ENCODE assay signal across 8 mouse cellular contexts in the genomic region with DNA sequence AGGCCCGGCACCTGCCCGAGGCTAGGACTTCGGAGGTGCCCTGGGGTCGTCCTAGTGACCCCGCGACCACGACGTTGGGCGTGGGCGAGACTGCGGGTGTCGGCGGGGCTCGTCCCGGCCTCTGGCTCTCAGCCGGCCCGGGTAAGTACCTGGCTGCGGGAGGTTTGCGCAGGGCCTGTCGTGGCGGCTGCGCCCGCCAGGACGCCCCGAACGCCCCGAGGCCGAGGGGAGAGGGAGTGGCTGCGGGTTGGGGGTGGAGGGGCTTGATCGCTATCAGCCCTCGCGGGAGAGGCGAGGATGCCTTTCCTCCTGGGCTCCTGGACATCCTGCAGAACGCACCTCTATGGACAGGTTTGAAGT. TPM values are rescaled to one million over a fixed set of nuclear protein-coding genes. Genes with fewer than 3 reads are reported as not detected.
DNase-seq lines count a peak whose midpoint lies in the region; ATAC-seq and TF ChIP-seq lines count a peak whose summit lies in the region.

No protein-coding gene starts in this region.

- no peak for TF ChIP-seq EP300 in heart, adult 2 months (IDR thresholded peaks at IDR 0.05; ENCODE audit: insufficient read depth, low read depth, low read length)
- TF ChIP-seq EP300 in heart, postnatal 0 days (IDR thresholded peaks at IDR 0.05; ENCODE audit: low read depth), result no peak
- TF ChIP-seq EP300 in liver, embryonic 14.5 days (IDR thresholded peaks at IDR 0.05; ENCODE audit: low read depth), result no peak

- H3K4me2 ChIP-seq in heart, postnatal 0 days (ENCODE audit: low read depth, low read length), result peak overlapping the region; percentile 76
- peak overlapping the region; percentile 72 for H3K4me2 ChIP-seq in liver, embryonic 14.5 days (ENCODE audit: low read depth)
- peak overlapping the region; percentile 52 for H3K4me2 ChIP-seq in neural tube, embryonic 15.5 days

- H3K4me1 ChIP-seq in heart, adult 2 months (ENCODE audit: control insufficient read depth, insufficient read depth, low read length), result no peaks in the 10 kb centered on the region; the same call in 1 of the 2 replicates
- H3K4me1 ChIP-seq in bone marrow macrophage, adult 2 months (ENCODE audit: control insufficient read depth, insufficient read depth, low read length), result no peaks in the 10 kb centered on the region
- H3K4me1 ChIP-seq in heart, postnatal 0 days (ENCODE audit: control insufficient read depth, insufficient read depth), result no peaks in the 10 kb centered on the region
- peaks cover 11 to 15% of the 10 kb centered on the region in 2 experiments for H3K4me1 ChIP-seq in liver, embryonic 14.5 days (replicated peaks; ENCODE audit: control insufficient read depth in 2 of 2, insufficient read depth in 2 of 2, low read length in 1 of 2)
- peaks cover 12% of the 10 kb centered on the region; the same call in 1 of the 2 replicates for H3K4me1 ChIP-seq in neural tube, embryonic 15.5 days

- intact Hi-C loops in heart, adult 2 months (cut with DNase I), result no loop called here
- intact Hi-C loops in heart, postnatal 36 days (cut with DNase I), result loop anchor here (10.0 kb wide), 1 partner anchor 201 kb away; a partner anchor contains a TSS

- H3K27ac ChIP-seq in heart, adult 2 months, result peak overlapping the region; percentile 74
- no peak overlapping the region for H3K27ac ChIP-seq in bone marrow macrophage, adult 2 months (ENCODE audit: insufficient read depth, low read depth, low read length)
- H3K27ac ChIP-seq in heart, postnatal 0 days (ENCODE audit: low read depth), result peak overlapping the region; percentile 79
- H3K27ac ChIP-seq in liver, embryonic 14.5 days, result peak overlapping the region; percentile 70
- H3K27ac ChIP-seq in neural tube, embryonic 15.5 days (replicated peaks), result peak overlapping the region; percentile 79

- H3K4me3 ChIP-seq in heart, adult 2 months, result peak overlapping the region; percentile 77
- H3K4me3 ChIP-seq in bone marrow macrophage, adult 2 months (ENCODE audit: insufficient read depth, low read length), result peak overlapping the region; percentile 90
- H3K4me3 ChIP-seq in heart, postnatal 0 days (ENCODE audit: low read depth, low read length), result peak overlapping the region; percentile 86
- H3K4me3 ChIP-seq in liver, embryonic 14.5 days (ENCODE audit: insufficient read depth in 1 of 2, low read depth in 2 of 2, low read length in 2 of 2), result peak overlapping the region; percentile 73 to 82
- H3K4me3 ChIP-seq in neural tube, embryonic 15.5 days (replicated peaks), result peak overlapping the region; percentile 64

- no peak for DNase-seq in heart, adult 2 months
- no peak for DNase-seq in heart, postnatal 36 days
- DNase-seq in 416B (ENCODE audit: low read depth), result peak; percentile 17
- no peak for DNase-seq in heart, postnatal 0 days (ENCODE audit: low spot score)
- no peak for DNase-seq in liver, embryonic 14.5 days (ENCODE audit: low read depth in 3 of 3, low spot score in 3 of 3)
- DNase-seq in adrenal gland, adult 2 months, result no peak

- TF ChIP-seq POLR2A in heart, adult 2 months (IDR thresholded peaks at IDR 0.05; ENCODE audit: insufficient read depth, low read depth, low read length), result no peak
- TF ChIP-seq POLR2A in bone marrow macrophage, adult 2 months (IDR thresholded peaks at IDR 0.05; ENCODE audit: borderline replicate concordance, low read depth, low read length), result no peak

- 16% methylated on average over 31 of the region's 34 CpGs for WGBS in heart, adult 2 months
- 12% methylated on average over 8 of the region's 34 CpGs for WGBS in heart, postnatal 0 days
- 13% methylated on average over 33 of the region's 34 CpGs for WGBS in liver, embryonic 14.5 days (ENCODE audit: insufficient replicate concordance)
- 26% methylated on average over 29 of the region's 34 CpGs for WGBS in neural tube, embryonic 15.5 days

- H3K9me3 ChIP-seq in heart, postnatal 0 days (replicated peaks; ENCODE audit: control insufficient read depth, low read length), result no peaks in the 10 kb centered on the region
- no peaks in the 10 kb centered on the region for H3K9me3 ChIP-seq in liver, embryonic 14.5 days (ENCODE audit: control insufficient read depth, low read length)
- H3K9me3 ChIP-seq in neural tube, embryonic 15.5 days (replicated peaks), result no peaks in the 10 kb centered on the region

- TF ChIP-seq CTCF in heart, adult 2 months (IDR thresholded peaks at IDR 0.05), result no peak
- TF ChIP-seq CTCF in bone marrow macrophage, adult 2 months (IDR thresholded peaks at IDR 0.05; ENCODE audit: low read depth, low read length), result no peak
- no peak for TF ChIP-seq CTCF in heart, postnatal 0 days (IDR thresholded peaks at IDR 0.05; ENCODE audit: low read depth)
- TF ChIP-seq CTCF in liver, embryonic 14.5 days (IDR thresholded peaks at IDR 0.05; ENCODE audit: low read depth), result peak; percentile 17; the same call in 1 of the 2 replicates

- H3K79me2 ChIP-seq in heart, adult 2 months (replicated peaks; ENCODE audit: control insufficient read depth, insufficient read depth, low read length), result no peaks in the 10 kb centered on the region

- H3K36me3 ChIP-seq in heart, adult 2 months (ENCODE audit: control insufficient read depth, insufficient read depth, low read length), result no peaks in the 10 kb centered on the region
- H3K36me3 ChIP-seq in heart, postnatal 0 days (replicated peaks; ENCODE audit: control insufficient read depth, insufficient read depth, low read length), result no peaks in the 10 kb centered on the region
- H3K36me3 ChIP-seq in liver, embryonic 14.5 days (replicated peaks; ENCODE audit: control insufficient read depth, insufficient read depth, low read depth), result no peaks in the 10 kb centered on the region; the same call in 1 of the 2 replicates
- H3K36me3 ChIP-seq in neural tube, embryonic 15.5 days, result no peaks in the 10 kb centered on the region

- no peaks in the 10 kb centered on the region for H3K27me3 ChIP-seq in heart, adult 2 months (ENCODE audit: control insufficient read depth, insufficient read depth, low read length)
- no peaks in the 10 kb centered on the region for H3K27me3 ChIP-seq in heart, postnatal 0 days (ENCODE audit: control insufficient read depth, insufficient read depth, low read length)
- no peaks in the 10 kb centered on the region for H3K27me3 ChIP-seq in liver, embryonic 14.5 days (ENCODE audit: control insufficient read depth, insufficient read depth, low read length)
- H3K27me3 ChIP-seq in neural tube, embryonic 15.5 days (replicated peaks), result no peaks in the 10 kb centered on the region

- peak; percentile 49 for ATAC-seq in heart, postnatal 0 days (ENCODE audit: insufficient read depth, low read depth)
- peak; percentile 55 for ATAC-seq in liver, embryonic 14.5 days (ENCODE audit: insufficient read depth)
- ATAC-seq in neural tube, embryonic 15.5 days (ENCODE audit: low FRiP score), result peak; percentile 76

- peak overlapping the region; percentile 90 for H3K9ac ChIP-seq in heart, adult 2 months (ENCODE audit: low read depth, low read length)
- H3K9ac ChIP-seq in heart, postnatal 0 days (replicated peaks; ENCODE audit: low read depth, low read length), result peak overlapping the region; percentile 90
- peak overlapping the region; percentile 91 for H3K9ac ChIP-seq in liver, embryonic 14.5 days (replicated peaks)
- H3K9ac ChIP-seq in neural tube, embryonic 15.5 days (replicated peaks), result peak overlapping the region; percentile 59

RNA-seq across cellular contexts. Expression of a gene that starts 0.3 kb away (rescaled TPM):
- total RNA-seq in heart, adult 2 months (2021), result 1 to 10 TPM; 8.4 to 8.9 TPM
- 2.4 and 4.6 TPM in 2 replicates for polyA plus RNA-seq in heart, adult 2 months (2012; rRNA removed)
- total RNA-seq in heart, postnatal 36 days (2021), result 10 to 100 TPM in 1 of 2 experiments, 1 to 10 TPM in 1; 8.0 to 11.2 TPM
- 5.1 and 5.5 TPM in 2 replicates for polyA plus RNA-seq in bone marrow macrophage, adult 2 months (2012; ENCODE audit: insufficient read depth, insufficient read length, missing spikeins)
- total RNA-seq in heart, postnatal 0 days (2014; rRNA removed; ENCODE audit: low replicate concordance), result 4.1 and 17.7 TPM in 2 replicates
- polyA plus RNA-seq in heart, postnatal 0 days (2015; fragmentation: Nextera tagmentation; extraction: Ambion mirVana), result 2.0 and 2.5 TPM in 2 replicates
- 5.8 and 6.3 TPM in 2 replicates for polyA plus RNA-seq in liver, embryonic 14.5 days (2012; rRNA removed)
- polyA plus RNA-seq in liver, embryonic 14.5 days (2014; fragmentation: Nextera tagmentation; extraction: Ambion mirVana), result 8.2 and 8.6 TPM in 2 replicates
- polyA plus RNA-seq in neural tube, embryonic 15.5 days (2015; fragmentation: Nextera tagmentation; extraction: Ambion mirVana), result 5.0 and 5.7 TPM in 2 replicates
- 10 to 100 TPM in 1 of 2 experiments, 1 to 10 TPM in 1; 8.0 to 11.1 TPM for total RNA-seq in adrenal gland, adult 2 months (2021)
- 2.9 and 3.4 TPM in 2 replicates for polyA plus RNA-seq in adrenal gland, adult 2 months (2012; rRNA removed)
